Mouse (Mus musculus): Measurements from ENCODE around the gene Cdip1.

- TF ChIP-seq POLR2A (IDR thresholded peaks at IDR 0.05; ENCODE audit: extremely low read depth, insufficient read depth, low read length) (no peak), CTCF (IDR thresholded peaks at IDR 0.05; ENCODE audit: low read depth, low read length) (0 out of 2 replicates have a peak, but pooled peaks have one; percentile 10)
These were observed 24.2 kb downstream of the Cdip1 start for GRCm38 (mm10) chr16:4765852-4766251.
